In the genomic region with DNA sequence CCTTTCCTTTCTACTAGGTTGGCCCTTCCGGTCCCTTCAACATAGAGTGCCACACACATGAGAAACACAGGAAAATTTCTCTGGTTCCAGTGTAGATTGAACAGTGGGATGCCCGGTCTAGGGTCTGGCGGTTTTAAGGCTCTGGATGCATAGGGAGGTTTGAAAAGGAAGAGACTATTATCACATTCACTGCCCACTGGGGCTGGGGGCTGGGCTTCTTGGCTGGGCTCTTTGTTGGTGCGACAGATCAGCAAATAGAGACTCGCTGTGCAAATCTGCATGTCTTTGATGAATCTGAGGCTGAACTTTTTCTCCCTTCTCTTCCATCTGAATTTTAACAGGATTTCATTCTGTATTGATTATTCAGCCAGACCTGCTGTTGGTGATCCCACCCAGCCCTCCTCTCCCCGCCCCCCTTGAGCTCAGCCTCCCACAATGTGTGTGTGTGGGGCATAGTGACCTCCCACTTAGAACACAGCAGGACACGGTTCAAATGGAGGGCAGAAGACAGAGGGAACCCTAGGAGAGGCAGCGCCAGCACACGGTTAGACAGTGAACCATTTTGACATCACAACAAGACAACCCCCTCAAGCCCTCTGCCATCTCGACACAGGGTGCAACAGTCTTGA, we compare ENCODE assay signal across 15 mouse cellular contexts.
DNase-seq lines count a peak whose midpoint lies in the region; ATAC-seq lines count a peak whose summit lies in the region.
"Had no signal": no experiment of that assay in that cellular context is flagged by ENCODE, and none has a peak within 500 bp of the region (broad histone marks: within the 10 kb centered on the region; RNA-seq: fewer than 3 reads in every experiment).

No protein-coding gene starts in this region.

- H3K4me3 ChIP-seq in forebrain, embryonic 11.5 days (ENCODE audit: low read depth, low read length) = no peak overlapping the region
- H3K4me3 ChIP-seq in forebrain, embryonic 15.5 days = no peak overlapping the region
- H3K4me3 ChIP-seq in forebrain, embryonic 16.5 days (replicated peaks; ENCODE audit: low read length) = no peak overlapping the region
- H3K4me3 ChIP-seq in midbrain, embryonic 11.5 days (ENCODE audit: low read depth, low read length) = no peak overlapping the region
- H3K4me3 ChIP-seq in neural tube, embryonic 15.5 days (replicated peaks) = no peak overlapping the region
- H3K4me3 ChIP-seq: gastrocnemius, adult 2 months; heart, embryonic 13.5 days; liver, embryonic 15.5 days; stomach, embryonic 15.5 days had no signal

- no peak for DNase-seq in forebrain, embryonic 11.5 days (ENCODE audit: low spot score)
- DNase-seq in midbrain, embryonic 11.5 days (ENCODE audit: low spot score, missing footprints) = peak; percentile 91
- DNase-seq in heart, postnatal 36 days = no peak
- DNase-seq in thymus, postnatal 36 days = no peak
- no peak for DNase-seq in layer of hippocampus, postnatal 14 days (ENCODE audit: low spot score in 2 of 2)
- DNase-seq: cerebellum, adult 9-10 months; gastrocnemius, adult 2 months; thymus, postnatal 4 days had no signal

- no peak overlapping the region for H3K4me2 ChIP-seq in forebrain, embryonic 11.5 days (ENCODE audit: low read depth, low read length, severe bottlenecking)
- no peak overlapping the region for H3K4me2 ChIP-seq in forebrain, embryonic 15.5 days (replicated peaks)
- H3K4me2 ChIP-seq in forebrain, embryonic 16.5 days (ENCODE audit: low read length) = no peak overlapping the region
- no peak overlapping the region for H3K4me2 ChIP-seq in midbrain, embryonic 11.5 days
- peak overlapping the region; percentile 6; the same call in 1 of the 2 replicates for H3K4me2 ChIP-seq in neural tube, embryonic 15.5 days
- H3K4me2 ChIP-seq: heart, embryonic 13.5 days; liver, embryonic 15.5 days; stomach, embryonic 15.5 days had no signal

- H3K27me3 ChIP-seq in forebrain, embryonic 11.5 days (ENCODE audit: control insufficient read depth, insufficient read depth, low read length) = no peaks in the 10 kb centered on the region
- H3K27me3 ChIP-seq in forebrain, embryonic 15.5 days = no peaks in the 10 kb centered on the region
- H3K27me3 ChIP-seq in forebrain, embryonic 16.5 days (replicated peaks; ENCODE audit: control insufficient read depth, insufficient read depth, low read length) = no peaks in the 10 kb centered on the region
- H3K27me3 ChIP-seq in midbrain, embryonic 11.5 days (ENCODE audit: control insufficient read depth, insufficient read depth, low read length) = no peaks in the 10 kb centered on the region; the same call in 1 of the 2 replicates
- H3K27me3 ChIP-seq in neural tube, embryonic 15.5 days (replicated peaks) = no peaks in the 10 kb centered on the region
- H3K27me3 ChIP-seq: heart, embryonic 13.5 days; liver, embryonic 15.5 days; stomach, embryonic 15.5 days had no signal

- peaks cover 5% of the 10 kb centered on the region; the same call in 1 of the 2 replicates for H3K4me1 ChIP-seq in forebrain, embryonic 11.5 days (replicated peaks; ENCODE audit: control insufficient read depth, insufficient read depth, low read length)
- H3K4me1 ChIP-seq in forebrain, embryonic 15.5 days = 0 out of 2 replicates have a peak, but pooled peaks cover 7% of the 10 kb centered on the region
- 0 out of 2 replicates have a peak, but pooled peaks cover 3% of the 10 kb centered on the region for H3K4me1 ChIP-seq in forebrain, embryonic 16.5 days (replicated peaks; ENCODE audit: control insufficient read depth, insufficient read depth, low read length)
- peaks cover 12% of the 10 kb centered on the region for H3K4me1 ChIP-seq in midbrain, embryonic 11.5 days (ENCODE audit: control insufficient read depth, insufficient read depth, low read length)
- H3K4me1 ChIP-seq in neural tube, embryonic 15.5 days = peaks cover 11% of the 10 kb centered on the region
- H3K4me1 ChIP-seq: stomach, embryonic 15.5 days had no signal

- no peak overlapping the region for H3K9ac ChIP-seq in forebrain, embryonic 11.5 days (ENCODE audit: low read length)
- no peak overlapping the region for H3K9ac ChIP-seq in forebrain, embryonic 15.5 days (replicated peaks)
- H3K9ac ChIP-seq in forebrain, embryonic 16.5 days (replicated peaks; ENCODE audit: low read depth, low read length) = no peak overlapping the region
- H3K9ac ChIP-seq in midbrain, embryonic 11.5 days (ENCODE audit: low read length) = no peak overlapping the region
- no peak overlapping the region for H3K9ac ChIP-seq in neural tube, embryonic 15.5 days (replicated peaks)
- H3K9ac ChIP-seq: heart, embryonic 13.5 days; liver, embryonic 15.5 days; stomach, embryonic 15.5 days had no signal

- 11% methylated on average over 10 of the region's 10 CpGs for WGBS in forebrain, embryonic 11.5 days
- WGBS in forebrain, embryonic 15.5 days = 16% methylated on average over 10 of the region's 10 CpGs
- WGBS in forebrain, embryonic 16.5 days = 14% methylated on average over 10 of the region's 10 CpGs
- WGBS in midbrain, embryonic 11.5 days = 10% methylated on average over 10 of the region's 10 CpGs
- 10% methylated on average over 10 of the region's 10 CpGs for WGBS in neural tube, embryonic 15.5 days

- intact Hi-C loops in heart, postnatal 36 days (cut with DNase I) = no loop called here

- no peak overlapping the region for H3K27ac ChIP-seq in forebrain, embryonic 11.5 days (ENCODE audit: low read depth, low read length)
- no peak overlapping the region for H3K27ac ChIP-seq in forebrain, embryonic 15.5 days (replicated peaks)
- H3K27ac ChIP-seq in forebrain, embryonic 16.5 days (ENCODE audit: low read length) = no peak overlapping the region
- peak overlapping the region; percentile 22; the same call in 1 of the 2 replicates for H3K27ac ChIP-seq in midbrain, embryonic 11.5 days (ENCODE audit: low read depth, low read length)
- peak overlapping the region; percentile 60 for H3K27ac ChIP-seq in neural tube, embryonic 15.5 days (replicated peaks)
- H3K27ac ChIP-seq: gastrocnemius, adult 2 months; heart, embryonic 13.5 days; liver, embryonic 15.5 days; macrophage; stomach, embryonic 15.5 days had no signal

- no peaks in the 10 kb centered on the region for H3K9me3 ChIP-seq in forebrain, embryonic 11.5 days (ENCODE audit: control insufficient read depth, low read length)
- no peaks in the 10 kb centered on the region for H3K9me3 ChIP-seq in forebrain, embryonic 15.5 days
- no peaks in the 10 kb centered on the region for H3K9me3 ChIP-seq in forebrain, embryonic 16.5 days (ENCODE audit: control insufficient read depth, low read length)
- H3K9me3 ChIP-seq in midbrain, embryonic 11.5 days (ENCODE audit: control insufficient read depth, low read length) = no peaks in the 10 kb centered on the region
- no peaks in the 10 kb centered on the region for H3K9me3 ChIP-seq in neural tube, embryonic 15.5 days (replicated peaks)
- H3K9me3 ChIP-seq: liver, embryonic 15.5 days; stomach, embryonic 15.5 days had no signal

- peak; percentile 36; the same call in 1 of the 2 replicates for ATAC-seq in forebrain, embryonic 11.5 days (replicated peaks; ENCODE audit: low FRiP score)
- no peak for ATAC-seq in forebrain, embryonic 15.5 days (replicated peaks)
- 0 out of 2 replicates have a peak, but pooled peaks have one; percentile 28 for ATAC-seq in forebrain, embryonic 16.5 days
- peak; percentile 87 for ATAC-seq in midbrain, embryonic 11.5 days (ENCODE audit: low FRiP score)
- peak; percentile 63; the same call in 1 of the 2 replicates for ATAC-seq in neural tube, embryonic 15.5 days (ENCODE audit: low FRiP score)

- no peaks in the 10 kb centered on the region for H3K36me3 ChIP-seq in forebrain, embryonic 11.5 days (ENCODE audit: control insufficient read depth, insufficient read depth, low read length)
- no peaks in the 10 kb centered on the region for H3K36me3 ChIP-seq in forebrain, embryonic 15.5 days
- no peaks in the 10 kb centered on the region for H3K36me3 ChIP-seq in forebrain, embryonic 16.5 days (ENCODE audit: control insufficient read depth, insufficient read depth)
- H3K36me3 ChIP-seq in midbrain, embryonic 11.5 days (ENCODE audit: control insufficient read depth, insufficient read depth, low read length) = no peaks in the 10 kb centered on the region
- H3K36me3 ChIP-seq in neural tube, embryonic 15.5 days = 0 out of 2 replicates have a peak, but pooled peaks cover 3% of the 10 kb centered on the region

Comparison
In these comparisons a context has a peak if more than half of its experiments do, and no peak if none do; other contexts are left out.
1. H3K27ac ChIP-seq: peak in midbrain, embryonic 11.5 days (single experiment) and neural tube, embryonic 15.5 days (single experiment); none in forebrain, embryonic 11.5 days (single experiment), forebrain, embryonic 15.5 days (single experiment) and forebrain, embryonic 16.5 days (single experiment).